Mouse (Mus musculus) 3134 (cell line): ENCODE results near the gene Sorcs1.

Source experiments
- DNase-seq: peaks from one replicate; pipeline ENCODE4 v3.0.0-alpha.2; 2011; ENCODE audit warnings: low spot score; ENCODE audit not compliant: insufficient read length; ENCODE audit errors: extremely low read depth

Gene Sorcs1

DNA sequence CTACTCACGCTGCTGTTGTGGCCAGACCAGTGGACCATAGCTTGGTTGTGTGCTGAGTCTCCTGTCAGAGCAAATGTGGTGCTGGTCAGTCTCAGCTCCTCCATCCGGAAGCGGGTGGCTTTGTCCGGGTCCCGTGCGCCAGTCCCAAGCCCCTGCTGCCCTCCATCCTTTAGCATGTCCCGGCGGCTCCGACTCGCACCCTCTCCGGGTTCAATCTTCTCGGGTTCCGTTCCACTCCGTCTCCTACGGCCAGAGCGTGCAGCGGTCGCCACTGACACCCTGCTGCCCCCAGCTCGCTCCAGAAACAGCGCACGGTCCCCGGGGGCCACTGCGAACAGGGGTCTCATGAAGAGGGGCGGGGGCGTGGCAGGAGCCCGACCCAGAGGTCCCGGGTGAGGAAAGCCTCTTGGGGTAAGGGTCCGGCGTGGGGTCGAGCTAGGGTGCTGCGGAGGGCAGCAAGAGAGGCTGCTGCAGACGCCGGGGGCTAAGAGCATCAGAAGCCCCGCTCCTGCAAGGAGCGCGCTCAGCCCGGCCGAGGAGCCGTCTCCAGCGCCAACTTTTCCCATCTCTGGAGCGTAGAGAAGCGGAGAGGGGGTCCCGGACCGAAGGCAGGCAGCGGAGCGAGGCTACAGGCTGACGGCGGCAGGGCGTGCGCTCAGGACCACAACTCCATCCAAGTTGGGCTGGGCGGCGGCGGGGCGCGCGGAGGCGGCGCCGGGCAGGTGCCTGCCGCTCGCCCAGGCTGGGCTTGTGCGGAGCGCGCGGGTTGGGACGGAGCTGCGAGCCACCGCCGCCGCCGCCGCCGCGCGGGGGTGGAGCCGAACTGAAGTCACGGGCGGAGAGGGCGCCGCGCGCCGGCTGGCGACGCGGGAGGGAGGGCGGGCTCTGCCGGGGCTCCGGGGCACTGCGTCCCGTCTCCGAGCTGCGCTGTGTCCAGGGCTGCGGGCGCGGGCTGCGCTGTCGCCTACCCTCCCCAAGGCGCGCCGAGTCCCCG lies at the start of gene Sorcs1:
Gene Sorcs1, minus strand, starts transcription at position 744 of the 994 bp plus-strand sequence.
- no peak for DNase-seq

DNA sequence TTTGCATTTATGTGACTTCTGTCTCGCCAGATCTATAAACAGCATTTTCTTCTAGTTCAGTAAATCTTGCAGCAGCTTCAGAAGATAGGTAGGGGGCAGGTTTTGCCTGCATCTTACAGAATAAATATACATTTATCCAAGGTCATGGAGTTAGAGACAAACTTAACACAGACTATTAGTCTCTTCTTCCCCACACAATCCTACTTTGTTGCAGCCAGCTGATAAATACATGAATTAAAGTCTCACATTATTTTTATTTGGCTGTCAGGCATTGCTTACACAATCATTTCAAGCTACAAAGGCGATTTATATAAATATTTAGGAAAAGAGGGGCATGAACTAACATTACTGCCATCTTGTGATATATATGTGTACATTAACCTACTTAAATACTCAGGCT lies 4.8 kb upstream of the Sorcs1 start:
- no peak for DNase-seq

DNA sequence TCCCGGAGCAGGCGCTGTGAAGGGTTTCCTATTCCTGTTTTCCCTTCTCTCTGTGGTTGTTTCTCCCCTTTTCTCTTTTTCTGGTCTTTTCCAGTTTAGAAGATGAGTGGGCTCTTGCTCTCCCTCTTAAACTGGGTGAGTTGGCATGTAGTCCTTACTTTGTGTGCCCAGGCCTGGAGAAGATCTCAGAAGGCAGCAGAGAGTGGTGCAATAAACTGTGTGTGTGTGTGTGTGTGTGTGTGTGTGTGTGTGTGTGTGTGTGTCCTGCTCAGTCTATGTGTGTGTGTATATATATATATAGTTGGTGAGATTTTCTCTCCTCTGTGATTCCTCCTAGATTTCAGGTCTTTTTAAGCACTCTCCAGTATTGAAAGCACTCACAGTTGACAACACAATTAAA lies 500 bp upstream of the Sorcs1 start:
- DNase-seq = no peak

DNA sequence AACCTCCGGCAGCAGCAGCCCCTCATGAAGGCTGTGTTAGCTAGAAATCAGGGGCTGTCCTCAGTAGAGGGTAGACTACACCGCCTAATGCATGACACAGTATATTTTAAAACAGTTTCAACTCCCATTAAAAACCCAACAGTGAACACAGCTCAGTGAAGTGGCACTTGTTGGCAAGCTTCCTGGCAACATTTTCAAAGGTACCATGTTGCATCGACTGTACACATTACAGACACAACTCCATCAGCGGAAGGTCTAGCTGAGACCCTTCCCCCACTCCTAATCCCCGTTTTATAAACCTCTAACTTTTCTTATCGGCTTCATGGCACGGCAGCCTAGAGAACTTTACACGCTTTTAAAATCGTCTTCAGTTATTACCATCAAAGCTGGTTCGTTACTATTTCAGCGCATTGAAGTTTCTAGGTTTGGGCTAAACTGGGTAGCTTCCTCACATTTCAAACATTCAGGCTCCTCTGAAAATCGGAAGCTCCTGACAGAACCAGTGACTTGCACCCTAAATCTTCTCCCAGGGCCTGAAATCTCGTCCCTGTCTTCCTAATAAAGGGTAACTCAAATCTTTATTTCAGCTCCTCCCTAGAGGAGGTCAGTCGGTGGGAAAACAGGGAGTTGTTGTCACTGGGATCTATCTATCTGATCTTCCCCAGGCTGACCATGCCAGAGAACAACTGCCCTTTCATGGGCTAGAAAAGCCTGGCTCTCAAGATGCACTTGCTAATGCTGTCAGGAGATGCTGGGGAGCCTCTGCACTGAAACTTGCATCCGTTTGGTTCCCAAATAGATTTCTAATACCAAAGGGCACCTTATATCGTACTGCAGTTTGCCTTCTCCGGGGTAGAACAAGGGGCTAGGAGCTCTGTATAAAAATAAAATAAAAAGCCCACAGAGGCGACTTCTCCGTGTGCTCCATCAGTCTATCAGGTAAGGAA lies 1.6 kb downstream of the Sorcs1 start:
- no peak for DNase-seq

GRCm38 (mm10) chr19:50674921-50675320 lies 3.5 kb downstream of the Sorcs1 start:
- DNase-seq = no peak

- DNase-seq = no peak
Measured at GRCm38 (mm10) chr19:50667516-50667915, 10.9 kb downstream of the Sorcs1 start.

DNA sequence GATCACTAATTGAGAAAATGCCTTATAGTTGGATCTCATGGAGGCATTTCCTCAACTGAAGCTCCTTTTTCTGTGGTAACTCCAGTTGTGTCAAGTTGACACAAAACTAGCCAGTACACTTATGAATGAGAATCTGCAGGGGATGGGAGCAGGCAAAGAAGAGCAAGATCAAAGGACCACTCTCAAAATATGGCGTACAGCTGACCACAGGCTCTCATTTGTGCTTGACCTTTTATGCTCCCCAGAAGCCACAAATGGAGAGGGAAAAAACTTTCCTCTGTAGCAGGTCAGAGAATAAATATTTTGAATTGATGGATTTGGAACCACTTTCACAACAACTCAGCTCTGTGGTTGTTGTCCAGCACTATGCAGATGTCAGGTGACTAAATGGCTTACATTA lies 14.1 kb downstream of the Sorcs1 start:
- DNase-seq = no peak

- no peak for DNase-seq
Measured at GRCm38 (mm10) chr19:50659144-50659543, 19.3 kb downstream of the Sorcs1 start.

DNA sequence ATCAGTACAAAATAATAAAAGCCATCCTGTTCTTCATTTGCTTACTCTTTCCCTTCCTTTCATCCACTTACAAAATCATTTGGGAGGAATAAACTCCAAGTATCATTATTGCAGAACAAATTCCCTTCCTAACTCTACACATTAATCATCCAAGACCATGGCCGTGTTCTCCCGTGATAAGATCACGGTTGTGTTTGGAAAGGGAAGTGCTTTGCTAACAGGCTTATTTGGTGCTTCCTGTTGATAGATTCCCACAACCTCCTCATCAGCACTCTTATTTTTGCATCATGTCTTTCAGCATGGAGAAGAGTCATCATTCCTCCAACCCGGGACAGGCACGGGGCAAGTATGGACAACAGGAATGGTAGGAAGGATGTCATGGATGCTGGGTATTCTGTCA lies 25.7 kb downstream of the Sorcs1 start:
- no peak for DNase-seq

GRCm38 (mm10) chr19:50643836-50644235 lies 34.6 kb downstream of the Sorcs1 start:
- DNase-seq = no peak

DNA sequence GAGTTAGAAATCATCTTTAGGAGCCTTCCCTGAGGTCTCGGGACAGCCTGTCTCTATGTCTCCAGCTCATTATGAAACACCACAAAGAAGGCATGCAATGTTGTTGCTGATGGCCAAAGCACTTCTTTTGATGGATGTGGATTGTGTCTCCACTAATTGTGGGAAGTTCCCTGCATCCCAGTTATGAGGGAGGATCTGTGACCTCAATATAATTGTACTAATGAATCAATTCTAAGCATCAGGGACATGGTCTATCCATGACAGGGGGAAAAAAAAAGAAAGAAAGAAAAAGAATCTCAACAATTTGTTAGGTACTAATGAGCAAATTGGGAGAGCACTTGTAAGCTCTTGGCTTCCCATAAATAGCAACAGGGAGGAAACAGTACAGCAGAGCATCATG lies 36.3 kb downstream of the Sorcs1 start:
- DNase-seq = no peak

DNA sequence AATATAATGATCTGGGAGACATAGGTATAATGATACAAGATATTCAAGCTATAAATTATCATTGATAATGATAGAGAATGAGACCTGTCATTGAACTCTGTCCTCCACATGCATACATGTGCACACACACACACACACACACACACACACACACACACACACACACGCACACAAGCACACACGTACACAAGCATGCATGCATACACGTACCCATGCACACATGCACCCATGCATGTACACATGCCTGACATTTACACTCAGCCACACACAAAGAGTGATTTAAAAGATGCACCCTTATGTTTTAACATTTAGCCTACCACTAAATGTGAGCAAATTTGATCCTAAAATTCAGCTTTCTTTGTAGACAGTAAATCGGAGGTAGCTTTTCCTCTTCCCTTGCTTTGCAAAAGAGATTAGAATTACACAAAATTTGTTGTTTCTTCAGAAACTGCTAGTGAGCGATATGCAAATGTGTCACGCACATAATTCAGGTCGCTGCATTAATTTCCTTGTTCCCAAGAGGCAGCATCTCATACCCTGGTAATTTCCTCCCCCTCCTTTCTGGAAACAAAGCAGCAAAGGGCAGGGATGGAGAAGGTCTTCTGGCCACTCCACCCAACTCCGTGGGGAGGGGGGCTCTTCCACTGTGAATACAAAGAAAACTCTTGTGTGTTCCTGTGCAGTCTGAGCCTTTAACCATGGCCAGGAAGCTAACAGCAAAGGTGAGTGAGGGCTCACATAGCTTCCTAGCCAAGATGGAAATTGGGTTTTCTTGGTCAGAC lies 38.0 kb downstream of the Sorcs1 start:
- no peak for DNase-seq

DNA sequence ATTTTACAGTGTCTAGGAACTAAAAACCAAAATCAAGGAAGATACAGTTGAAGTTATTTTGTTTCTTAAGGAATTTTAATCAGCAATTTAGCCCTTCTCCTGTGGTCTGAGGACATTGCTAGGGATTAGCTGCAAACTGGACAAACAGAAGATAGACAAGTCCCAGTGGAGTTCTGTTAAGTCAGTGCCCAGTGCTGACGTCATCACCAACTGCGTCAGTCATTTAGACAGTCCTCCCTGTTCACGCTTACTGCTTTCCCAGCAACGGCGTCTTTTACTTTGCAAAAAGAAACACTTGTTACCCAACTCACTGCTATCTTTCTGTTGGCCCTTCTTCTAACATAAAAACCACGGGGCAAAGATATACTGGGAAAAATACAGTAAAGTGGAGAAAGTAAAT lies 40.3 kb downstream of the Sorcs1 start:
- DNase-seq = no peak

DNA sequence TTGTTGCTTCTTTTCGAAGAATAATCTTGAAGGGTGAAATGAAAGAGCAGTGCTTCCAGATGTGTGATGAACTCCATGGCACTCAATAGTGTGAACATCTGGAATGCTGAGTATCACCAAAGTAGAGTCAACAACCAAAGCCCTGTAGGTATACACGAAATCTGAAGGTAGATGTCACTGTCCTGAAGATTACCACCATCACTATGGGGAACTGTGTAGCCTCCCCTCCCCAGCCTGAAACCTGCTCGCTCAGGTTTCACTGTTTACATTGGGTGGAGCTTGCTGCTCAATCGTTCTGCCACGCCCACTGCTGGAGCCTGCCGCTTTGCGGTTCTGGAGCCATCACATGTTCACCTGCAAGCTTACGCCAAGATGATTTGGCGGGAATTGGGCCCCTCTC lies 64.4 kb downstream of the Sorcs1 start:
- DNase-seq = no peak

DNA sequence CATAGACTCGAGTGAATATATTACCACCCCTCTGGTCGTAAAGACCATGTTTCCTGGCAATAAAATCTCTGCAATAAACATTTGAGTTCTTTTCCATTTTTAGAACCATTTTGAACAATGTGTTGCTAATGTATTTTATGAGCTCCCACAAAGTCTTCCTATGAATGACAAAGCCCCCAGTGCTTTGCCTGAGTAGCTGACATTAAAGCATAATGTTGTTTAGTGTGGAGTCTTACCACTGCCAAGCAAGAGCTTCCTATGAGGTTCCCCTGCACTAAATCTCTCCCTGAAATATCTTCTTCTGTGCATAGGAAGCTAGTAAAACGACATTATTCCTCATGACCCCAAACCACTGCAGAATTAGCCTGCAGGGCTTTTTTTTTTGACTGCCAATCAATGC lies 66.8 kb downstream of the Sorcs1 start:
- no peak for DNase-seq

- no peak for DNase-seq
Measured at GRCm38 (mm10) chr19:50603882-50604281, 74.6 kb downstream of the Sorcs1 start.

GRCm38 (mm10) chr19:50603380-50603779 lies 75.1 kb downstream of the Sorcs1 start:
- no peak for DNase-seq

DNA sequence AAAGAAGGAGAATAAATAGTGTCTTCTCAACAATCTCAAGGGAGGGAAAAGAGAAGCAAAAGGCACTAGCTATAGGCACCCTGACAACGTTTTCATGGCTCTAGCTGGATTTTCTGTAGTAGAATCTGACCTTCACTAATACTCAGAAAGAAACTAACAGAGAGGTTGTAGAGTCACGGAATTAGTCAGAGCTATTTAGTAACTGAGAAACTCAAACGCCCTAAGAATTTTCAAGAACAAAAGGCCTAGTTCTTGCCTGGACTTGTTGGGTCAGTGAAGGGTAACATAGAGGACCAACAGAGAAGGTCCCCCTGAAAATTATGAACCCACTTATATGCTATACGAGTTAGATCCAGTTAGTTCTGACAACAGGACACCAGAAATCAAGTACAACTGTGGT lies 81.1 kb downstream of the Sorcs1 start:
- no peak for DNase-seq

- DNase-seq = no peak
Measured at GRCm38 (mm10) chr19:50586182-50586581, 92.3 kb downstream of the Sorcs1 start.

- DNase-seq = no peak
Measured at GRCm38 (mm10) chr19:50582952-50583351, 95.5 kb downstream of the Sorcs1 start.
